Mouse (Mus musculus) c-Kit-positive CD71-positive TER-119-positive erythroid progenitor cells, embryonic 14.5 days (primary cell): ENCODE results near the gene Hlcs.

Experiments
- DNase-seq: peaks from one replicate; pipeline ENCODE4 v3.0.0-alpha.2; 2013; ENCODE audit warnings: low spot score

Gene Hlcs

GRCm38 (mm10) chr16:94094251-94095108 lies 218.9 kb downstream of the Hlcs start:
- no peak for DNase-seq

- no peak for DNase-seq
Measured at GRCm38 (mm10) chr16:94093151-94093863, 220.1 kb downstream of the Hlcs start.

GRCm38 (mm10) chr16:94092511-94093150 lies 220.7 kb downstream of the Hlcs start:
- no peak for DNase-seq

- no peak for DNase-seq
Measured at GRCm38 (mm10) chr16:94088819-94089692, 224.3 kb downstream of the Hlcs start.

- DNase-seq, result no peak
Measured at GRCm38 (mm10) chr16:94088226-94088748, 225.1 kb downstream of the Hlcs start.

GRCm38 (mm10) chr16:94087570-94088225 lies 225.7 kb downstream of the Hlcs start:
- no peak for DNase-seq

- no peak for DNase-seq
Measured at GRCm38 (mm10) chr16:94086701-94087569, 226.4 kb downstream of the Hlcs start.

GRCm38 (mm10) chr16:94085603-94086285 lies 227.6 kb downstream of the Hlcs start:
- no peak for DNase-seq

GRCm38 (mm10) chr16:94084711-94085602 lies 228.4 kb downstream of the Hlcs start, which contains the start of gene Sim2:
Gene Sim2, plus strand, starts transcription at chr16:94084931.
- no peak for DNase-seq

- no peak for DNase-seq
Measured at GRCm38 (mm10) chr16:94083848-94084525, 229.4 kb downstream of the Hlcs start.

- no peak for DNase-seq
Measured at GRCm38 (mm10) chr16:94082960-94083847, 230.2 kb downstream of the Hlcs start.

- no peak for DNase-seq
Measured at GRCm38 (mm10) chr16:94081996-94082708, 231.2 kb downstream of the Hlcs start.

GRCm38 (mm10) chr16:94081596-94081995 lies 231.8 kb downstream of the Hlcs start:
- no peak for DNase-seq

GRCm38 (mm10) chr16:94079856-94080555 lies 233.4 kb downstream of the Hlcs start:
- no peak for DNase-seq
